Mouse (Mus musculus) bone marrow macrophage, adult 2 months (primary cell): ENCODE measurements around the gene Prkar1b.

ENCODE experiments used
- CTCF ChIP-seq: IDR thresholded peaks from 2 replicates; pipeline ENCODE4 v1.5.1; 2012; ENCODE audit warnings: low read depth, mild to moderate bottlenecking, low read length, moderate library complexity
- POLR2A ChIP-seq: IDR thresholded peaks from 2 replicates; pipeline ENCODE4 v1.6.1; 2012; ENCODE audit warnings: mild to moderate bottlenecking, low read depth, low read length, borderline replicate concordance

DNA sequence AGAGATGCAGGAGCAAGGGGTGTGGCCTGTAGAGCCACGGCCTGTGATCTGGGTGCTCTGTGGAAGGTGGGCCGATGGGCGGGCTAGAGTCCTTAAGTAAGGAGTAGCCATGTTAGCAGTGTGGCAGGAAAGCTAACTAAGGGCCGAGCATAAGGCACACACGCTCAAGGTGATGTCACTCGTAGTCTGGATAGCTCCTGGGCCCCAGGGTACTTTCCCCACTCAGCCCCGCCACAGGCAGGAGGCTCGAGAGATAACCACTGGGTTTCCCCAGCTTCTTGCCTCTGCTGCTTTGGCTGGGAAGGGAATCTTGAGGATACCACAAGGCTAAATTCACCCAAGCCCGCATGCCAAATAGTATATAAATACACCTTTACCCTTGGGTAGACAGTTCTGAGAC is 178.4 kb downstream of the Prkar1b start:
- TF ChIP-seq CTCF (no peak), POLR2A (no peak)
